In the genomic region with DNA sequence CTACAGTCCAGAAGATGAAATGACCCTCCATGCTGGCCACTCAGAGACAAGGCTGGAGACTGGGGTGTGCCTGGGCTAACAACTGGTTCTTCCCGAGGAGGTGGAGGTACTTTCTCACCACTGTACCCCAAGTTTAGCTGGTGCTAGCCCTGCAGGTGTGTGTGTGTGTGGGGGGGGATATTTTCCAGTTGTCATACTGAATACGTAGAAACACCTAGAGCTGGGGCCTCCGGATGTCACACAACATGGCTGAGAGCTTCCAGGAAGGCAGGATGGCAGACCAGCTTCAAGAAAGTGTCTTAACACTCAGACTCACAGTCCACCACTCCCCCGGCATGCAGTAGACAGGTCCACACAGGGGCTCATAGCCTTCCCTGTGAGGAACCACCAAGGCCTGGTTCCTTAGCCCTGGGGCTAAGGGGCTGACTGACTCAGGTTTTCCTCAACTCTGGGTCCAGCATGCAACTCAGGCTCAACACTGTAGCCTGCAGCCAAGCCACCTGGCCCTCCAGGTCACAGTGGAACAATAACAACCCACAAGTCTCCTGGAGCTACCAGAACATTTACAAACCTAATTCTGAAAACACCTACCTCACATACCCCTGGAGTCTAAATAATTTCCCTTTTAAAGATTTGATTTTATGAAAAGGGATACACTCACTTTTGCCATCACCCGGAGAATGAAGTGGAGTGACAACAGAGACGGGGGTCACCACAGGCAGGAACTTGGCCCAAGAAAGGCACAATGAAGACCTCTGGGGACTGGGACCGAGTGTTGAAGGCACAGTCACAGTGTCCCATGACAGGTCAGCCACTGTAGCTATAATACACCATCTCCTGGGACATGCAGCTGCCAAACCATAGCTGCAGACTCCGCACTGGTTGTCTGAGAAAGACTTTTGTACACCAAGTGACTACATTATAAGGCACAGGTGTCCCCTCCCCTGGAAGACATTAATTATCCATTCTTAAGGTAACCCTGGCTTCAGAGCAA, we compare ENCODE assay signal across 8 mouse cellular contexts. TPM values are rescaled to one million over a fixed set of nuclear protein-coding genes. Genes with fewer than 3 reads are reported as not detected.
DNase-seq lines count a peak whose midpoint lies in the region; ATAC-seq and TF ChIP-seq lines count a peak whose summit lies in the region.

No protein-coding gene starts in this region.

- H3K4me1 ChIP-seq in hindbrain, embryonic 15.5 days (replicated peaks), result peaks cover 10% of the 10 kb centered on the region
- no peaks in the 10 kb centered on the region for H3K4me1 ChIP-seq in hindbrain, embryonic 14.5 days (replicated peaks; ENCODE audit: control insufficient read depth, insufficient read depth, low read length)
- H3K4me1 ChIP-seq in testis, adult 2 months (ENCODE audit: control insufficient read depth, insufficient read depth, low read length), result no peaks in the 10 kb centered on the region; the same call in 1 of the 2 replicates

- no peak for ATAC-seq in hindbrain, embryonic 15.5 days (ENCODE audit: low FRiP score, low read depth)
- ATAC-seq in hindbrain, embryonic 14.5 days (ENCODE audit: low FRiP score), result no peak
- ATAC-seq in megakaryocyte, adult 5-6 weeks (ENCODE audit: poor library complexity, severe bottlenecking), result peak; percentile 14; the same call in 1 of the 2 replicates

- peak overlapping the region; percentile 71 for H3K27ac ChIP-seq in hindbrain, embryonic 15.5 days (replicated peaks)
- H3K27ac ChIP-seq in hindbrain, embryonic 14.5 days, result no peak overlapping the region
- peak overlapping the region; percentile 7; the same call in 1 of the 2 replicates for H3K27ac ChIP-seq in testis, adult 2 months (ENCODE audit: control insufficient read depth, insufficient read depth, low read depth, low read length)

- H3K36me3 ChIP-seq in hindbrain, embryonic 15.5 days, result no peaks in the 10 kb centered on the region; the same call in 1 of the 2 replicates
- no peaks in the 10 kb centered on the region for H3K36me3 ChIP-seq in hindbrain, embryonic 14.5 days (replicated peaks; ENCODE audit: control insufficient read depth, insufficient read depth)
- H3K36me3 ChIP-seq in testis, adult 2 months (ENCODE audit: control insufficient read depth, insufficient read depth, low read length), result no peaks in the 10 kb centered on the region

- DNase-seq in hindbrain, embryonic 14.5 days (ENCODE audit: low spot score), result no peak
- no peak for DNase-seq in testis, postnatal 14 days (ENCODE audit: low spot score)
- no peak for DNase-seq in left cerebral cortex, postnatal 14 days (ENCODE audit: low spot score in 2 of 2)
- DNase-seq in cerebellum, postnatal 36 days, result no peak
- DNase-seq in layer of hippocampus, postnatal 36 days, result no peak

- no peak for TF ChIP-seq POLR2A in testis, adult 2 months (IDR thresholded peaks at IDR 0.05; ENCODE audit: control insufficient read depth, low read depth, low read length)

- no peaks in the 10 kb centered on the region for H3K27me3 ChIP-seq in hindbrain, embryonic 15.5 days
- no peaks in the 10 kb centered on the region for H3K27me3 ChIP-seq in hindbrain, embryonic 14.5 days (ENCODE audit: control insufficient read depth, insufficient read depth, low read length)
- H3K27me3 ChIP-seq in testis, adult 2 months (ENCODE audit: control insufficient read depth, insufficient read depth, low read length), result no peaks in the 10 kb centered on the region

- TF ChIP-seq CTCF in testis, adult 2 months (IDR thresholded peaks at IDR 0.05; ENCODE audit: control insufficient read depth, insufficient read depth, insufficient replicate concordance, low read depth, low read length), result no peak

- H3K9me3 ChIP-seq in hindbrain, embryonic 15.5 days, result no peaks in the 10 kb centered on the region
- H3K9me3 ChIP-seq in hindbrain, embryonic 14.5 days (ENCODE audit: control insufficient read depth, low read length), result no peaks in the 10 kb centered on the region

- no peak overlapping the region for H3K4me2 ChIP-seq in hindbrain, embryonic 15.5 days
- no peak overlapping the region for H3K4me2 ChIP-seq in hindbrain, embryonic 14.5 days (replicated peaks)

- 92% methylated on average over 8 of the region's 8 CpGs for WGBS in hindbrain, embryonic 15.5 days
- 92% methylated on average over 8 of the region's 8 CpGs for WGBS in hindbrain, embryonic 14.5 days

- no peak overlapping the region for H3K9ac ChIP-seq in hindbrain, embryonic 15.5 days
- H3K9ac ChIP-seq in hindbrain, embryonic 14.5 days, result no peak overlapping the region

- intact Hi-C loops in left cerebral cortex, postnatal 14 days (cut with DNase I), result no loop called here

- no peak overlapping the region for H3K4me3 ChIP-seq in hindbrain, embryonic 15.5 days
- no peak overlapping the region for H3K4me3 ChIP-seq in hindbrain, embryonic 14.5 days (replicated peaks; ENCODE audit: low read length)
- no peak overlapping the region for H3K4me3 ChIP-seq in testis, adult 2 months (ENCODE audit: control insufficient read depth, low read depth, low read length)

RNA-seq across cellular contexts. Expression of a gene that starts 53.3 kb away (rescaled TPM):
- polyA plus RNA-seq in hindbrain, embryonic 15.5 days (2015; fragmentation: Nextera tagmentation; extraction: Ambion mirVana), result 83.5 and 86.4 TPM in 2 replicates
- polyA plus RNA-seq in hindbrain, embryonic 14.5 days (2014; fragmentation: Nextera tagmentation; extraction: Ambion mirVana), result 80.3 and 81.5 TPM in 2 replicates
- polyA plus RNA-seq in testis, adult 2 months (2012; rRNA removed), result 1,109 and 1,110 TPM in 2 replicates
- 1.8 and 2.4 TPM in 2 replicates for total RNA-seq in megakaryocyte, adult 5-6 weeks (2015)
- 2.8 and 5.2 TPM in 2 replicates for total RNA-seq in megakaryocyte, adult 5-6 weeks (2017)
- 100 to 1,000 TPM; 290 to 296 TPM for total RNA-seq in left cerebral cortex, postnatal 14 days (2021)
- total RNA-seq in layer of hippocampus, postnatal 36 days (2021), result 100 to 1,000 TPM; 207 to 225 TPM

RNA-seq across cellular contexts. Expression of a gene that starts 54.5 kb away (rescaled TPM):
- polyA plus RNA-seq in hindbrain, embryonic 15.5 days (2015; fragmentation: Nextera tagmentation; extraction: Ambion mirVana), result 27.5 and 29.4 TPM in 2 replicates
- polyA plus RNA-seq in hindbrain, embryonic 14.5 days (2014; fragmentation: Nextera tagmentation; extraction: Ambion mirVana), result 35.5 and 39.7 TPM in 2 replicates
- 20.3 and 20.4 TPM in 2 replicates for polyA plus RNA-seq in testis, adult 2 months (2012; rRNA removed)
- 26.1 and 37.9 TPM in 2 replicates for total RNA-seq in megakaryocyte, adult 5-6 weeks (2015)
- total RNA-seq in megakaryocyte, adult 5-6 weeks (2017), result 26.9 and 29.1 TPM in 2 replicates
- total RNA-seq in left cerebral cortex, postnatal 14 days (2021), result 10 to 100 TPM; 75.2 to 86.8 TPM
- total RNA-seq in layer of hippocampus, postnatal 36 days (2021), result 10 to 100 TPM; 75.6 to 79.0 TPM

Comparison
In these comparisons a context has a peak if more than half of its experiments do, and no peak if none do; other contexts are left out.
1. RNA of a gene that starts 53.3 kb away (total RNA-seq): 290 to 296 TPM in left cerebral cortex, postnatal 14 days and 207 to 225 TPM in layer of hippocampus, postnatal 36 days; 1.8 to 5.2 TPM in megakaryocyte, adult 5-6 weeks; every median in the first group is over 10 times any median in the second.